Comparison of ENCODE assay signal across 13 mouse cellular contexts in the genomic region with DNA sequence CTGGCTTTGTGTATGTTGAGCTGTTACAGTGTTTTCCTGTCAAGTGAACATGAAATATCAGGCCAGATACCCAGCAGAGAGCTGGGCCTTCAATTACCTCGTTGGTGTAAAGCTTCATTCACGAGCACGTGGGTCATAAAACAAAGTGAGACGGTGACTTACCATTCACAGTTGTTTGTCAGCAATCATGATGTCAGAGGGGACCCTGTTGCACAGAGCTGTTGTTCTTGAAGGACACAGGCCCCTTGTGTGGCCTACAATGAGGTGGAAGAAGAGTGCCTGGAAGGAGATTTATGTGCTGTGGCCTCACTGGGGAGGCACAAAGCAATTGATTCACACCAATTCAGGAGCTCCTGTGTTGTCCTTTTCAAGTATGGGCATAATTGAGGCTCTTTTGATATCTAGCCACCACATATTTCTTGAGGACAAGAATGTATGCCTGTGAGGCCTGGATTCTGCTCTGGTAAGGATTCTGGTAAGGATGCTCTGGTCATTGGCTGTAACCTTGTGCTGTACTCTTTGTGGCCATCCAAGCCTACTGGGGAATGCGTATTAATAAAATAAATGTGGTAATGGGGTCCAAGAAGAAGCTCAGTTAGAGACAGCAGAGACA.
"Had no signal": no experiment of that assay in that cellular context is flagged by ENCODE, and none has a peak within 500 bp of the region (broad histone marks: within the 10 kb centered on the region; RNA-seq: fewer than 3 reads in every experiment).

No protein-coding gene starts in this region.

- H3K27me3 ChIP-seq: liver, embryonic 15.5 days; midbrain, embryonic 12.5 days; stomach, embryonic 15.5 days had no signal

- DNase-seq: lung, adult 2 months; lung, postnatal 36 days; right cerebral cortex, postnatal 14 days; thymus, adult 2 months; thymus, postnatal 25 days had no signal

- H3K4me3 ChIP-seq: left cerebral cortex, adult 2 months; limb, embryonic 10.5 days; liver, embryonic 15.5 days; midbrain, embryonic 12.5 days; stomach, embryonic 15.5 days had no signal

- H3K4me1 ChIP-seq: liver, embryonic 15.5 days; midbrain, embryonic 12.5 days; stomach, embryonic 15.5 days had no signal

- H3K27ac ChIP-seq: left cerebral cortex, adult 2 months; limb, embryonic 10.5 days; liver, embryonic 15.5 days; midbrain, embryonic 12.5 days; stomach, embryonic 15.5 days had no signal

- H3K4me2 ChIP-seq: liver, embryonic 11.5 days; liver, embryonic 15.5 days; midbrain, embryonic 12.5 days; stomach, embryonic 15.5 days had no signal

- H3K9me3 ChIP-seq: limb, embryonic 10.5 days; liver, embryonic 15.5 days; midbrain, embryonic 12.5 days; stomach, embryonic 15.5 days had no signal

- H3K36me3 ChIP-seq: limb, embryonic 10.5 days; liver, embryonic 15.5 days; midbrain, embryonic 12.5 days; stomach, embryonic 15.5 days had no signal

- H3K9ac ChIP-seq: liver, embryonic 15.5 days; midbrain, embryonic 12.5 days; stomach, embryonic 15.5 days had no signal

- ATAC-seq: lung, postnatal 0 days; midbrain, embryonic 16.5 days had no signal
